Mouse (Mus musculus) liver, embryonic 16.5 days (tissue): ENCODE results near the gene Naxe. TPM values are rescaled to one million over a fixed set of nuclear protein-coding genes. Genes with fewer than 3 reads are reported as not detected.

Source experiments
- ATAC-seq: fragments of 200-750 bp; cut with Nextera tagmentation; 2 replicates; pipeline ENCODE4 v1.8.0; 2017; ENCODE audit warnings: low read depth, mild to moderate bottlenecking, moderate number of reproducible peaks, moderate library complexity
- H3K27ac ChIP-seq: fragments of 300-500 bp; sonication (generic); 2 replicates; pipeline ENCODE4 v1.5.1; 2014; ENCODE audit warnings: mild to moderate bottlenecking, low read length
- H3K27me3 ChIP-seq: fragments of 300-500 bp; sonication (generic); 2 replicates; pipeline ENCODE4 v1.6.1; 2014; ENCODE audit warnings: low read depth, low read length, mixed read lengths; ENCODE audit not compliant: control insufficient read depth, insufficient read depth
- H3K36me3 ChIP-seq: fragments of 300-500 bp; sonication (generic); 2 replicates; pipeline ENCODE4 v1.6.1; 2014; ENCODE audit warnings: mild to moderate bottlenecking; ENCODE audit not compliant: control insufficient read depth, insufficient read depth
- H3K4me1 ChIP-seq: fragments of 300-500 bp; sonication (generic); 2 replicates; pipeline ENCODE4 v1.6.1; 2014; ENCODE audit warnings: low read depth, low read length, mixed read lengths; ENCODE audit not compliant: control insufficient read depth
- H3K4me2 ChIP-seq: fragments of 300-500 bp; sonication (generic); 2 replicates; pipeline ENCODE4 v1.6.1; 2014; ENCODE audit warnings: low read depth, low read length, mixed read lengths
- H3K4me3 ChIP-seq: fragments of 300-500 bp; sonication (generic); 2 replicates; pipeline ENCODE4 v1.5.1; 2014; ENCODE audit warnings: low read depth, mild to moderate bottlenecking, low read length
- H3K9ac ChIP-seq: fragments of 300-500 bp; sonication (generic); 2 replicates; pipeline ENCODE4 v1.6.1; 2014; ENCODE audit warnings: low read depth, low read length
- H3K9me3 ChIP-seq: fragments of 300-500 bp; sonication (generic); replicated peaks from 2 replicates; pipeline ENCODE4 v1.6.1; 2016; ENCODE audit warnings: low read length; ENCODE audit not compliant: control insufficient read depth
- WGBS: fragments of 180-500 bp; shearing (Covaris S2); extraction: QIAGEN DNeasy Blood & Tissue Kit; methylation state at CpG from one replicate; pipeline ENCODE4 v1.1.7; 2014; ENCODE audit not compliant: insufficient replicate concordance; 5-methylcytosine and 5-hydroxymethylcytosine counted together
- polyA plus RNA-seq: library from polyadenylated mRNA; unstranded; fragments of >200 nt; fragmentation: Nextera tagmentation; extraction: Ambion mirVana; gene quantifications from 2 replicates; pipeline ENCODE4 v1.2.1, GENCODE M21; 2015

Naxe gene
- polyA plus RNA-seq, 1 experiment from 2014 or later: 83.2 TPM

DNA sequence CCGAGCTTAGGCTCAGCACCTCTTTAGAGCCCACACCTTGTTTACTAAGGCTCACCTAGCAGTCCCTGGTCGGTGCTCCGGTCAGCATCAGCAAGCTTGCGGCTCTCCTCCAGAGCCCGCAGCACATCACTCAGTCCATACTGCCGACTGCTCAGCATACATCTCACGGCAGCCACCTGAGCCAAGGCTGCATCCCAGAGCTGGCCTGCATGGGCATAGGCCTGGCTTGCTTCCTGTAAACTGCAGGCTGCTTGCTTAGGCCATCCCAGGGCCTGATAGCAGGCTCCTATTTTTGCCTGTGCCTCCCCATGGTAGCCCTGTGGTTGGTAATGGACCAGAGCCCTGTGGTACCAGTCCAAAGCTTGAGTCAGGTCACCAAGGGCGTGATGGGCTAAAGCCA lies 16.5 kb upstream of the Naxe start:
- Histone ChIP-seq H3K4me2 (no peak overlapping the region), H3K36me3 (no peaks in the 10 kb centered on the region), H3K27ac (no peak overlapping the region), H3K4me3 (no peak overlapping the region), H3K9ac (no peak overlapping the region), H3K9me3 (no peaks in the 10 kb centered on the region), H3K4me1 (no peaks in the 10 kb centered on the region), H3K27me3 (peaks cover 2% of the 10 kb centered on the region; the same call in 1 of the 2 replicates)
- 63% methylated on average over 8 of the region's 8 CpGs for WGBS
- ATAC-seq: no peak

DNA sequence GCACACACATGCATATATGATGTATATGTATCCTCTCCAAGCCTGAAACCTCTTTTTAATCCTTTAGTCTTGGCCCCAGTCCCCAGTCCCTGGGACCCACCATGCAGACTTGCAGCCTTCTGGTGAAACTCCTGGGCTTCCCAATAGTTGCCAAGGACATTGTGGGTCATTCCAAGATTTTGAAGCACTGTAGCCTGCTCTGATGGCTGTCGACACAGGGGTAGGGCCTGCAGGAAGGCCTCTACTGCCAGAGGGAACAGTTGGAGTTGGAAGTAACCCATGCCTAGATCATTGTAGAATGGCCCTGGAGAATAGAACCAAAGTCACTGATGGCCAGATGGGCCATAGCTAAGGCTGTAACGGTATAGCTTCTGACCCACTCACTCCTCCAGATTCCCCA lies 16.1 kb upstream of the Naxe start:
- Histone ChIP-seq H3K9ac (no peak overlapping the region), H3K36me3 (no peaks in the 10 kb centered on the region), H3K9me3 (no peaks in the 10 kb centered on the region), H3K4me2 (no peak overlapping the region), H3K4me1 (no peaks in the 10 kb centered on the region), H3K4me3 (no peak overlapping the region), H3K27ac (no peak overlapping the region), H3K27me3 (peaks cover 2% of the 10 kb centered on the region; the same call in 1 of the 2 replicates)
- 52% methylated on average over 2 of the region's 2 CpGs for WGBS
- ATAC-seq: no peak

DNA sequence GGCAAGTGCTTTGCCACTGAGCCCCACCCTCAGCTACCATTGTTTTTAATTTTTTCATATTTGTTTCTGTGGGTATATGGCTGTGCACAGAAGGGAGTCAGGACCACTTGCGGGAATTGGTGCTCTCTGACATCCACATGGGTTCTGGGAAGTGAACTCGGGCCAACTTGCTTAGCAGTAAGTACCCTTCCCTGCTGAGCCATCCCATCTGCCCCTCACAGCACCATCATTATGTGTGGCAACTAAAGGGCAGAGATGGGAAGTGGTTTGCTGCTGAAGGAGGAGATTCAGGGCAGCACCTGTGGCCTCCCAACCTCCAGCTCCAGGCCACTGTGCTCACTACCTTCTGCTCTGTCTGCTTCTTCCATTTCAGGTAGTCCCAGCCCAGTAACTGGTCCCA lies 15.3 kb upstream of the Naxe start:
- no peak for ATAC-seq
- 59% methylated on average over 2 of the region's 2 CpGs for WGBS
- Histone ChIP-seq H3K4me3 (no peak overlapping the region), H3K36me3 (no peaks in the 10 kb centered on the region), H3K4me2 (no peak overlapping the region), H3K4me1 (no peaks in the 10 kb centered on the region), H3K27me3 (peaks cover 2% of the 10 kb centered on the region; the same call in 1 of the 2 replicates), H3K9me3 (no peaks in the 10 kb centered on the region), H3K9ac (no peak overlapping the region), H3K27ac (no peak overlapping the region)

DNA sequence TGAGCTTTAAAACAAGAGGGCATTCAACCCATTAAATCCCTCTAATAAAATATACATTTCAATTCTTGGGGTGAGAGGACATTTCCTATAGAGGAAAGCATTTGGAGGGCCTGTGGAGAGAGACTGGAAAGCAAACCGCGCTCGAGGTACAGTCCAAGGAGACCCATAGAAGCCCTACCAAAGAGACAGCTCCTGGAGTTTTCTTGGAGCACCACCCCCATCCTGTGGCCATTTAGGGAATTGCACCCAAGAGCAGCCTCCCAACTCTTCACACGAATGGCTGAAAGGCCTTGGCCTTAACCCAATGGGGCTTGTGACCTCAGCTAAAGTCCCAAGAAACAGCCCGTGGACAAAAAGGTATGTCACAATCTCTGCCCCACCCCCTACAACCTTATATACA lies 13.5 kb upstream of the Naxe start:
- no peaks in the 10 kb centered on the region for H3K4me1 ChIP-seq
- no peaks in the 10 kb centered on the region for H3K36me3 ChIP-seq
- H3K27me3 ChIP-seq: peaks cover 2% of the 10 kb centered on the region; the same call in 1 of the 2 replicates
- no peak overlapping the region for H3K4me2 ChIP-seq
- no peak for ATAC-seq
- no peak overlapping the region for H3K27ac ChIP-seq
- H3K9me3 ChIP-seq: no peaks in the 10 kb centered on the region
- H3K4me3 ChIP-seq: no peak overlapping the region
- 6% methylated on average over 5 of the region's 5 CpGs for WGBS
- H3K9ac ChIP-seq: no peak overlapping the region

DNA sequence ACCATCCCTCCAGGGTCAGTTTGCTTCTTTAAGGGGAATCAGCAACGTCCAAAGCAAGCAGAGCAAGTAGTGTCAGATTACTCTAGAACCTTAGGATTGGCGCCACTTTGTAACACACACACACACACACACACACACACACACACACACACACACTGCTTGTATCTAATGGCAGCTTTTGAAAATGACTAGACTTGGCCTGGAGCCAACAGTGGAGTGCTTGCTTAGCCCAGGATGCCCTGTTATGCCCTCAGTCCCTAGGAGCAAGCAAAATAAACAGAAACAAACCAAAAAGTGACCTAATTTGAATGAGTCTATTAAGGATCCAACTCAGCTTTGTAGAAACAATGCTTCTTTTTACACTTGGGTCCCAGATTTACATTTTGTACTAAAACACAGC lies 10.1 kb upstream of the Naxe start:
- Histone ChIP-seq H3K4me1 (no peaks in the 10 kb centered on the region), H3K36me3 (no peaks in the 10 kb centered on the region), H3K4me3 (no peak overlapping the region), H3K9me3 (no peaks in the 10 kb centered on the region), H3K4me2 (no peak overlapping the region), H3K27ac (no peak overlapping the region), H3K9ac (no peak overlapping the region), H3K27me3 (peaks cover 2% of the 10 kb centered on the region; the same call in 1 of the 2 replicates)
- 49% methylated on average over 2 of the region's 2 CpGs for WGBS
- ATAC-seq: no peak

DNA sequence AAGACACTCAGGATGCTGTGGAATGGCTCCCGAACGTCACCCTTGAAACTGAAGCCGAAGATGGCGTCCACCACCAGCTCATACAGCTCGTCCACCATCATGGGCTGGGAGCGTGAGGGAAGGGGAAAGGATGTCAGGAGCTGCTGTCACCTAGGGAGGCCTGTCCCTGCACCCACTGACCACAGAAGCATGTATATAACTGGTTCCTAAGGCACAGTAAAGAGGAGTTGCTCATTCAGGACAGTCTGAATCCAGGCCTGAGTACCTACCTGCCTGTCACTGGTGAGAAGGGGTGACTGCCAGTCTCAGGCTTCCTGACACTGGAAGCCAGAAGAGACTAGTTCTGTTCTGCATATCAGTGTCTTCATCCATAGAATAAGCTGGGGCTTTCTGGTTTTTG lies 1.3 kb downstream of the Naxe start:
- Histone ChIP-seq H3K27ac (no peak overlapping the region), H3K9me3 (no peaks in the 10 kb centered on the region), H3K9ac (no peak overlapping the region), H3K4me3 (no peak overlapping the region), H3K27me3 (no peaks in the 10 kb centered on the region), H3K4me2 (0 out of 2 replicates have a peak overlapping the region, but pooled peaks have one; percentile 86), H3K4me1 (peaks cover 13% of the 10 kb centered on the region), H3K36me3 (no peaks in the 10 kb centered on the region; the same call in none of the 2 replicates)
- 71% methylated on average over 6 of the region's 6 CpGs for WGBS
- no peak for ATAC-seq

DNA sequence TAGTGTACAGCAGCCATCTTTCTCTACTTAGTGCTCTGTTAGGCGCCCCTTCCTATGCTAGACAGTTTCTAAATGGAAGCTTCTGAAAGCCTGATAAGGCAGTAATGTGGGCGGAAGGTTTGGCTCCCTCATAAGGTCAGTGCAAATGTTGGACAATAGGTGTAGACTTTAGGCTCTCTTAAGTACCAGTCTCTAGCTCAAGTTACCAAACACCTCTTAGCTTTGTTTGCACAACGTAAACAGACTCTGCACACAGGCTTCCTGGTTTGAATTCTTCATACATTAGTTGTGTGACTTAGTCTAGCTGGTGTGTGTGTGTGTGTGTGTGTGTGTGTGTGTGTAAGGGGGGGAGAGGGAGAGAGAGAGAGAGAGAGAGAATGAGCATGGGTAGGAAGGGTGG lies 8.8 kb downstream of the Naxe start:
- 49% methylated on average over 3 of the region's 3 CpGs for WGBS
- H3K36me3 ChIP-seq: no peaks in the 10 kb centered on the region; the same call in none of the 2 replicates
- ATAC-seq: no peak

DNA sequence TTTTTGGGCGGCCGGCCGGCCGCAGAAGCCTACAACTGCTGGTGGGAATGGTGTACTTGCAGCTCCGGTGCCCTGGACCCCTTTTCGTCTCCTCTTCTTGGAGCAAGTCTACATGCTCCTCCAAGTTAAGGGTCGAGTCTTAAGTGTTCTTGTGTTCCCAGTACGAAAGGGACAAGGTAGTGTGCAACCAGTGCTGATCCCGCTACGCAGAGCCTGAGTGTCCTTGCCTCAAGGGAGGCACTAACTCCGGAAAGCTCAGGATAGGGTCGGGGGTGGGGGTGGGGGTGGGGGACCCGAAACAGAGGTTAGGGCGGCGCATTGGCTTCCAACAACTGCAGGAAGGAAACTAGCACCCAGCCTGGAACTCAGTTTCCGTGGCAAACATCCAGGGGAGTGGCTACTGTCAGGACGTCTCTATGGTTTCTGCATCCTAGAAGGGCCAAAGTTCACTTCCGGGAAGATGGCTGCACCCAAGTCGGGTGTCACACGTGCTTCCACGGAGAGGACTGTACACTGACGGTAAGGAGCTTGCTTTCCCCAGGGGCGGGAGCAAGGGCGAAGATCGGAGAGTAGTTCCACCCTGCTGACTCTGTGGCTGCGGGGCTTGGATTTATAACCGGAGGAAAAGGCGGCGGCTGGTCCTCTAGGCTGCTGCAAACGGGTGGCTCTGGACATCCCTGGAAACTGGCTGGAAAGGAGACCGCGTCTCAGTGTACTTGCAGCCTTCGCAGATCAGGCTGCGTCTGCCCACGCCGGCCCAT lies 15.5 kb downstream of the Naxe start, which contains the start of gene Gpatch4:
Gene Gpatch4 (plus strand): TSS at position 448 of the 761 bp plus-strand sequence.
- Histone ChIP-seq H3K36me3 (no peaks in the 10 kb centered on the region), H3K27ac (no peak within 1 kb of the TSS)

More for the DNA sequence above, 8.8 kb downstream of the Naxe start:
- no peak overlapping the region for H3K27ac ChIP-seq
- H3K9ac ChIP-seq: no peak overlapping the region
- no peaks in the 10 kb centered on the region; the same call in 1 of the 2 replicates for H3K4me1 ChIP-seq
- H3K27me3 ChIP-seq: no peaks in the 10 kb centered on the region
- H3K4me2 ChIP-seq: no peak overlapping the region
- H3K4me3 ChIP-seq: no peak overlapping the region
- H3K9me3 ChIP-seq: no peaks in the 10 kb centered on the region

DNA sequence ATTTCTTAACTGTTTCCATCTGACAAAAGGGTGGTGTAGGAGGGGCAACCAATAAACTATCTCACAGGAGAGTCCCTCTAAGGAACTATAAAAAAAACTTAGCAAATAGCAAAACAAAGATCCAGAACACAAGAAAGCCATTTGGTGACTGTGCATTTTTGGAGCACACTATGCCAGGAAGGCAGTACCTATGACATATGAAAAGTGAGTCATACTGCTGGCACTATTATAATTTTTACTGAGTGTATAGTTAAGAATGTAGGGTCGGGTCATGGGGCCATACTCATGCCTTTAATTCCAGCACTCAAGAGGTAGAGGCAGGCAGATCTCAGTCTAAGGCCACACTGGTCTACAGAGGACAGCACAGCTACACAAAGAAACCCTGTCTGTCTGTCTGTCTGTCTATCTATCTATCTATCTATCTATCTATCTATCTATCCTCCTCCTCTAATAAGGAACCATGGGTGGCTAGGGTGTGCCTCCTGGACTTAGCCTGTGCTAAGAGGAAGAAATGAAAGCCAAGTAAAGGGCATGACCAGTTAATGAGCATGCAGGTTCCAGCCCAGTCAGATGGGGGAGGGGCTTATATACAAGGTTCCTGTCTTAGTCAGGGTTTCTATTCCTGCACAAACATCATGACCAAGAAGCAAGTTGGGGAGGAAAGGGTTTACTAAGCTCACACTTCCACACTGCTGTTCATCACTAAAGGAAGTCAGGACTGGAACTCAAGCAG lies 22.6 kb downstream of the Naxe start:
- Histone ChIP-seq H3K4me1 (no peaks in the 10 kb centered on the region), H3K27me3 (peaks cover 18% of the 10 kb centered on the region), H3K9ac (no peak overlapping the region), H3K27ac (no peak overlapping the region), H3K4me2 (no peak overlapping the region), H3K36me3 (no peaks in the 10 kb centered on the region), H3K9me3 (no peaks in the 10 kb centered on the region), H3K4me3 (no peak overlapping the region)
- WGBS: 32% methylated on average over 1 of the region's 1 CpGs
- no peak for ATAC-seq

More for the DNA sequence above, 15.5 kb downstream of the Naxe start, which contains the start of gene Gpatch4:
- peak within 1 kb of the TSS; percentile 55 for H3K9ac ChIP-seq
- H3K9me3 ChIP-seq: no peaks in the 10 kb centered on the region
- ATAC-seq: peak; percentile 94
- peaks cover 3% of the 10 kb centered on the region for H3K27me3 ChIP-seq
- H3K4me2 ChIP-seq: peak within 1 kb of the TSS; percentile 75
- WGBS: 7% methylated on average over 36 of the region's 36 CpGs
- peaks cover 9% of the 10 kb centered on the region for H3K4me1 ChIP-seq
- H3K4me3 ChIP-seq: peak within 1 kb of the TSS; percentile 74
